Mouse (Mus musculus) frontal cortex, adult (tissue): ENCODE measurements around the gene 1700021F07Rik.
A peak's percentile ranks its signal among the peaks of the same experiment; 100 is the strongest.

Experiments
- ATAC-seq: cut with Nextera tagmentation; 2 replicates; pipeline ENCODE4 v1.9.2; 2017; ENCODE audit warnings: mild to moderate bottlenecking, moderate library complexity, mixed read lengths; ENCODE audit not compliant: low TSS enrichment

Gene 1700021F07Rik

GRCm38 (mm10) chr2:173522376-173522775 is at the start of gene 1700021F07Rik:
Gene 1700021F07Rik (plus strand): TSS chr2:173522586.
- no peak for ATAC-seq

DNA sequence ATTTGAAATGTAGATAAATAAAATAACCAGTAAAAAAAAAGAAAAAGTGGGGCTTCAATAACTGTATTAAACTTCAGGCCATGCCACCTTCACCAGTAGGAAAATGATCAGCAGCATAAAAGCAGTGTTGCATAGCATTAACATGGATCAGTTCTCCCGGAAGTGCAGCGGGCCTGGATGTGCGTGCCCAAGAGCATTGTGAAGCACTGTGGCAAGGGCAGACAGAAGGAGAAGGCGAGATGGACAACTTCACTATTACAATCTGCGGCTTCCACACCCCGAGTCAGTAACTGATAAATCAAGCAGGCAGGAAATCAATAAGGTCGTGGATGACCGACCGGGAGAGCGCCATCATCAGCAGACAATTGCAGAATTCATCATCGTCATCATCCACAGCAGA is 49.2 kb upstream of the 1700021F07Rik start:
- ATAC-seq = no peak

DNA sequence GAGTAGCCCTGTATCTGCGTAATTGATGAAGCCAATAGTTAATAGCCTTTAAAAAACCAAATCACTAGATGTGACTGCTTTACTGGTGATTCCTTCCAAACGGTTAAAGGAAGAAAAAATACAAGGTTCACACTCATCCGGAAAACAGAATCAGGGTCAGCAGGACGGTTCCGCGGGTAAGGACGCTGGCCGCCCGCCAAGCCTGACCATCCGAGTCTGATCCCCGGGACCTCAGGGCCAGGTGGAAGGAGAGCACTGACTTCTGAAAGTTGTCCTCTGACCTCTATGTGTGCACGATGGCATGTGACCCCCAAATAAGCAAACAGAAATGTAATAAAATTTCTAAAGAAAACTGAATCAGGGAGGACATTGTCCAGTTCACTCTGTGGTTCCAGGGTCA is 43.3 kb upstream of the 1700021F07Rik start:
- ATAC-seq = no peak

DNA sequence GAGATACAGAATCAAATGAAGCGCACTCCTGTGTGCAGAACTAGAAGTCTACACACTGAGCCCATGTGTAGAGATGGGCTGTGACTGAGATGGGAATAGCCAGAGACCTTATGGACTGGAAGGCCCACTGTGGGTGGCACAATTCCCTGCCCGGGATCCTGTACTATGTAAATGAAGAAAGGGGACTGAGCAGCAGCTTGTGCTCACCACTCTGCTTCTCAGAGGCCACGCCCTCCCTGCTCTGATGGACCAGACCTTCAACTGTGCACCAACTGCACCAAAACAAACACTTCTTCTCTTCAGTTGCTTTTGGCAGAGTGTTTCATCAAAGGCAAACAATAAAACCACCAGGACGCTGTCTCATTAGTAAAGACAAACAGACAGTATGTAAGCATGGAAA is 37.9 kb upstream of the 1700021F07Rik start:
- no peak for ATAC-seq

GRCm38 (mm10) chr2:173499612-173500011 is 22.8 kb upstream of the 1700021F07Rik start:
- no peak for ATAC-seq

DNA sequence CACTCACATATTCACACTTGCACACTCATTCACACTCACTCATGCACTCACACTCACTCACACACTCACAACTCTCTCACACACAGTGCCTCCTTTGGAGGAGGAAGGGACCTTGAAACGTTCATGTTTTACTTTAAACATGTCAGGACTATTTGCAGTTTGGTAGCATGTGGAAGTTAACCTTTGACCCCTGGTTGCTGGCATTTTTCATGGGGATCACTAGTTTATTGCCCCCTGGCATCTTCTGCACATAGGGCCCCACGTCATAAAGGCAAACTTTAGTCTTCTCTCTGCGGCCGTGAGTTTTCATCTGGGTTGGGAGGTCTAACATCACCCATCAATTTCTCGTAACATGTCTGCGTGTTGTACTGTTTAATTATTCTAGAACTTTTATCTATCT is 8.4 kb upstream of the 1700021F07Rik start:
- ATAC-seq = no peak

GRCm38 (mm10) chr2:173515186-173515585 is 7.2 kb upstream of the 1700021F07Rik start:
- ATAC-seq = no peak

DNA sequence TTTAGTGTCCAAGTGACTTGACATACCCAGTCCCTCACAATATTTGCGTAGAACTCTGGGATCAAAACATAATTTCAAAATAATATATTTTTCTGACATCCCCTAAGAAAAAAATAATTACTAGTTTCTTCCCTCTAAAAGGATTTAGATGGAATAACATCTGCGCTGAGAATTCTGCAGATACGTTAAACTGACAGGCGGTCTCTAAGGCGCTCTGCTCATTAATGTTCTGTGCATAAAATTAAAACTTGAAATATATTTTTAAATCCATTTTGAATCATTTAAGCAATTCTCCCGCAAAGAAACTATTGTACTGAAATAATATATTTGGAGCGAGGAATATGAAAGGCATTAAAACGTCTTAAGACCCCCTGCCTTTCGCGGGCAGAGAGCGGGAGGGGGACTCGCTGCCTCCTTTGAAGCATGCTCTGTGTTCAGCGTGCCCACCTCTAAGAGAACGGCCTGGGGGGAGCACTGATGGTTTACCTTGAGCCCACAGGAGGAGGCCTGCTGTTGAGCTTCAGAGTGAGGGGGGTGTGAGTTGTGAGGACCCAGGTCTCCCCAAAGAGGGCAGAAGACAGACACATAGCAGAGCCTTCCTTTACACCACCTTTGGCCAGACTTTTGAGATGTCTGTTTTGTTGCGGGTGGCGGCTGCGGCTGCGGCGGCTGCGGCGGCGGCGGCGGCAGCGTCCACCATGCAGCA is 6.1 kb upstream of the 1700021F07Rik start:
- no peak for ATAC-seq

DNA sequence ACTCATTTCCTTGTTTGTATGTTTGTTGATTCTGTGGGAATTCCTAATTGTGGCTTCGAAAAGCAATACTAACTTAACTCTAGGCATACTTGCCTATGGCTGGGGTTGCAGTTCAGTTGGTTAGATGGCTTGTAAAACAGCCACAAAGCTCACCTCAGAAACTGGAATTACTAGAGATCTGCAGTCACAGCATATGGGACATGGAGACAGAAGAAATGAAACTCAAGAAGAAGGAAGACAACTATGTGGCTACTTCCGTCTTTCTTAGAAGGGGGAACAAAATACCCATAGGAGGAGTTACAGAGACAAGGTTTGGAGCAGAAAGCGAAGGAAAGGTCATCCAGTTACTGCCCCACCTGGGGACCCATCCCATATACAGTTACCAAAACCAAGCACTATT is 6.1 kb downstream of the 1700021F07Rik start:
- ATAC-seq = no peak

DNA sequence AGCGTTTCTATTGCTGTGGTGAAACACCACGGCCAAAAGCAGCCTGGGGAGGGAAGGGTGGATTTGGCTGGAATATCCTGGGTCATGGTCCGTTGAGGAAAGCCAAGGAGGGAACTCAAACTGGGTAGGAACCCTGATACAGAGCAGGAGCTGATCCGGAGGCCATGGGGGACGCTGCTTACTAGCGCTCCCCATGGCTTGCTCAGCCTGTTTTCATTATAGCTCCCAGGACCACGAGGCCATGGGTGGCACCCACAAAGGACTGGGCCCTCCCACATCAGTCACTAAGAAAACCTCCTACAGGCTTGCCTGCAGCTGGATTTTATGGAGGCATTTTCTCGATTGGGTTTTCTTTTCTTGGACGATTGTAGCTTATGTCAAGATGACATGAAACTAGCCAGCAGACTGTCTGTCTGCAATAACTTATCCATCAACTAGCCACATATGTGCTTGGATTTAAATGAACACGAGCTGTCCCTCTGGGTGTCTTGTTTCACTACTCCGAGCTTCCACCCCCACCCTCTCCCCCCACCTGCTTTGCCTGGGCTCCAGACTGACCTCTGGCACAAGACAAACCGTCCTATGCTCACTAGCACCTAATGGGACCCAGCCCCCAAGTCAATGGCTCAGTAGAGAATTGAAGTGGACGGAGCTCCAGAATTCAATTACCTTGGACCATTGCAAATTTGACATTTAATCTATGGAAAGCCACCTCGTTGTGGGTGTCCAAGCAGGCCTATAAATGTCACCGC is 10.5 kb downstream of the 1700021F07Rik start:
- no peak for ATAC-seq

- ATAC-seq = no peak
Observed at GRCm38 (mm10) chr2:173534581-173534980, 12.2 kb downstream of the 1700021F07Rik start.

- ATAC-seq = no peak
Observed at GRCm38 (mm10) chr2:173535390-173535789, 13.0 kb downstream of the 1700021F07Rik start.

- ATAC-seq = no peak
Observed at GRCm38 (mm10) chr2:173535886-173536285, 13.5 kb downstream of the 1700021F07Rik start.

GRCm38 (mm10) chr2:173539781-173540180 is 17.4 kb downstream of the 1700021F07Rik start:
- ATAC-seq = no peak

DNA sequence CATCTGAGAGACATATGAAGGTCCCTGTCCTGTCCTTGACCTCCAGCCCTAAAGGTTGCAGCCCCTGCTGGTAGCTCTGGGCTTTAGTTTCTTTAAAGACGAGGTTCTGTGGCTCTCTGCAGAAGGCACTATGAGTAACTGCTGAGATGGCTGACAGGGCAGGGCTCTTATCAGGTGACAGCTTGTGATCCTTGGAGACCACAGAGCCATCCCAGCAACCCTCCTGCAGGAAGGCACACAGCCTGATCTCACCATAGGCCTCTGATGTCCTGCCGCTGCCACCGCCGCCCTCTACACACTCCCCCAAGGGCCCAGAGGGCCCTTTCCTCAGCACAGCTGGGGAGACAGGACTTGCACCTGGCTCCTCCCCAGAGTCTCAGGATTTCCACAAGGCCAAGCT is 19.4 kb downstream of the 1700021F07Rik start:
- no peak for ATAC-seq

DNA sequence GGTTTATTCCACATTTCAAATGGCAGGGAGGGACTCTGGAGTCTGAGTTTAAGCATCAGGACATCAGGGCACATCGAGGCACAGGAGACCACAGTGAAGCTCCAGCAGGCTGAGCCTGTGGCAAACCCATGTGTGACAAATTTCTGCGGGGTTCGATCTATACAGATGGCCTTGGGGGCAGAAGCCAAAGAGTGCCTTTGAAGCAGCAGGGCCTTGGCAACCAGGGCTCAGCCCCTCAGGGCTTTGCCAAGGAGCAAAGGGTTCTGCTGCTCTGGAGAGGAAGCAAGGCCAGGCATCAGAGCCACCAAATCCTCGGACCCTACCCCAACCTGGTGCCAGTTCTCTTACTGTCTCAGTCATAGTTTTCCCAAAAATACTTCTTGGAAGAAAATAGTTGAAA is 20.3 kb downstream of the 1700021F07Rik start:
- ATAC-seq = no peak

DNA sequence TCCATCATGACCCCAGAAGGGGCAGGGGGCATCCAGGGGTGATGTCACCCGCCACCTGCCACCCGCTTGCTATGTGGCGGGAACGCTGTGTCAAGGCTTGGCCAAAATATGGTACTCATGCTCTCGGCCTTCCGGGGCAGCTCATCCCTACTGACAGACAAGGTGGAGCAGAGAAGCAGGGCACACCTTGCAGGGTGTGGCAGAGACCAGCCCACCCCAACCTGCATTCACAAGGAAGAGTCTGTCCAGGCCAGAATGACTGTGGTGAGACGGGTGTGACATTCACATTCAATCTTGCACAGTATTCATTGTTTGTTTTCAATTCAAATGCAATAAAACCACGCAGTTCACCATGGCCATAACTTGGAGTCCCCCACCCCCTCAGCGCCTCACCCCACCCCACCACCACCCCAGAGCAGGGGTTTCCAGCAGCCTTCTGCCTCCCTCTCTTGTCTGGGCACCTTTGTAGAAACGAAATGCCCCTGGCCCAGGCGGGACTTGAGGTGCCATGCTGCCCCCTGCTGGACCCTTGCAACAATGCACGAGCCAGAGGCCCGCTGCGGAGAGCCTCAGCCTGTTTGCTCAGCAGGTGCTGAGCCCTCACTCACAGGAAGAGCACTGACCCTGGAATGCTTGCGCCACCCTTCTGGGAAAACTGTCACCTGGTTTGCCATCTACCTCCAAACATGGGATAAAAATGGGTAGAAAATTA is 23.8 kb downstream of the 1700021F07Rik start:
- ATAC-seq = peak; percentile 83

- ATAC-seq = no peak
Observed at GRCm38 (mm10) chr2:173549236-173549635, 26.9 kb downstream of the 1700021F07Rik start.

DNA sequence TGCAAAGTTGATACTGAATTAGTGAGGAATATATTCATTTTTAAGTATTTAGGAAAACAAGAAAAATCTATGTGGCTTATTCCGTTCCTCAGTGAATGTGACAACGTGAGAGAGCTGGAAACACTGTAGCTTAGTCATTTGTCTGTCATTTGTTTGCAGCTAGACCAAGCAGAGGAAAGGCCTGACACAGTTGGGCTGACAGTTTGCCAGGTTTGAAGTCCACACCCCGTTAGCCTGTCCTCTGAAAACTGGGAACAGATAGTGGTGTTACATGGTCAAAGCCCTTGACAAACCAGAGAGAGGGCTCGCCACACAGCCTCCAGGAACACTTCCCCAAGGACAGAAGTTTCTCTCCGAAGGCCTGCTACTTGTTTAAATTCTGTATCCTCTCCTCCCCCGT is 28.3 kb downstream of the 1700021F07Rik start:
- no peak for ATAC-seq

DNA sequence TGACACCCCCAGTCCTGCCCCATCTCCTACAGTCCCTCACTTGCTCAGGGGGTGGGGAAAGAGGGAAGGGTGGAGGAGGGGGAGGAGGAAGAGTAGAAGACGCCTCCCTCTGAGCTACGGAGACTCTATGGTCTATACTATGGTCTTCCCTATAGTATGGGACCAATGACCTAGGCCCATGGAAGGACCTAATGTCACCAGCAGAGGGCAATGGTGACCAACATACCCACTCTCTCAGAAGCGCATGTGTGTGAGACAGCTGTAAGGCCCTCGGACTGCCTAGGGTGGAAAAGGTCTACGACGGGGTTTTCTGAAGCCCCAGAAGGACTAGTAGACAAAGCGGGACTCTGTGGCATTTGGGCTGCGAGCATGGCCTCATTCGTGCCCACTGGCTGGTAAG is 31.5 kb downstream of the 1700021F07Rik start:
- ATAC-seq = no peak

DNA sequence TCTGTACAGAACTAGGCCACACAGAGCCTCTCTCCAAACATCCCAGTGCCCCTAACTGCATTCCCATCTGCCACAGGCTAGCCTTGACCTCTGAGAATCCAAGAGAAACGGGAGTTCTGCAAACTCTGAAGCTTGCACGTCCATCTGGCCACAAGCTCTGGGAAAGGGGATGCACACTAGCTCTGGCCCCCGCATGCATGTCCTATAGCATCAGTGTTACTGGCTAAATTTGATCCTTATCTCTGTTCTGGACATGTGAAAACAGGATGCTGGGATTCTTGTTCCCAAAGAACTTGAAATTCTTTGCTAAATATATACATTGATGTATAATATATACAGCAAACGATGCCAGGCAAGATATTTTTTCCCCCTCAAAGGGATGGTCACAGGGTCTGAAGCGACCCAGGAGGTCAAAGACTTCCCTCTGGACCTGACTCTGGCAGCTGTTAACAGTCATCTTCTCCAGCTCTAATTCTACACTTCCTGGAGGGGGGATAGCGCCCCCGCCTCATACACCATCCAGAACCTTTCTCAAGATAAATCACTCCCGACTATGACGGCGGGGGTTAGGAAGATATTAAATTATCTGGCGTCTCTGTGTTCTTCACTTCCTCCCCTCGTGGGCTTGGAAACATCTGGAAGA is 36.5 kb downstream of the 1700021F07Rik start:
- no peak for ATAC-seq

DNA sequence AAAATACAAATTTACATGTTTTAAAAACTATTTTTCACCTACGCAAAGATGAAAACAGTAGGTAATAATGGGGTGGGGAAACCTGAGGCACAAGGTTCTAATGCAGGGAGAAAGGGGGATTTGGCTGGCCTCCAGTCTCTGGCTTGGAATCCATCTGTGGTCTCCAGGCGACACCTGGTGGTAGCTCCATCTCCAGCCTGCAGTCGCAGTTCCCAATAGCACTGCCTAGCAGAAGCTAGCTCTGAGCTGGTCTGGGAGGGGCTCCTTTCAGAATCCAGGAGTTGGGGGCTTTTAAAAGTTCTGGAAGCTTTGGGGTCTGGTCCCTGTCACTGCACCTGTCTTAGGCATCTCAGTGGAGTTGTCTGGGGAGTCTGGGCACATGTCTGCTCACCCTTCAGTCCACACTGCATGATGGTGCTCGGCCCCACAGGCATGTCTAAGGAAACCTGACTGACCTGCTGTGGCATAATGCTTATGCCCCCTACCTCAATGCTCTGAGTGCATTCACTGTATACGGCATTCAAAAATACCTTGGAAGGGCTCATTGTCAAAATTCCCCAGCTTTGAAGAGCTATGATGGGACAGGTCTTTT is 39.6 kb downstream of the 1700021F07Rik start:
- peak; percentile 55; the same call in 1 of the 2 replicates for ATAC-seq
